Mouse (Mus musculus): ENCODE data around the gene Rpl10a.
"Not testable (repeated sequence)": the region's sequence is repeated elsewhere in the genome, so short reads cannot be mapped to it uniquely, and the experiment has no call there.

Gene Rpl10a

DNA sequence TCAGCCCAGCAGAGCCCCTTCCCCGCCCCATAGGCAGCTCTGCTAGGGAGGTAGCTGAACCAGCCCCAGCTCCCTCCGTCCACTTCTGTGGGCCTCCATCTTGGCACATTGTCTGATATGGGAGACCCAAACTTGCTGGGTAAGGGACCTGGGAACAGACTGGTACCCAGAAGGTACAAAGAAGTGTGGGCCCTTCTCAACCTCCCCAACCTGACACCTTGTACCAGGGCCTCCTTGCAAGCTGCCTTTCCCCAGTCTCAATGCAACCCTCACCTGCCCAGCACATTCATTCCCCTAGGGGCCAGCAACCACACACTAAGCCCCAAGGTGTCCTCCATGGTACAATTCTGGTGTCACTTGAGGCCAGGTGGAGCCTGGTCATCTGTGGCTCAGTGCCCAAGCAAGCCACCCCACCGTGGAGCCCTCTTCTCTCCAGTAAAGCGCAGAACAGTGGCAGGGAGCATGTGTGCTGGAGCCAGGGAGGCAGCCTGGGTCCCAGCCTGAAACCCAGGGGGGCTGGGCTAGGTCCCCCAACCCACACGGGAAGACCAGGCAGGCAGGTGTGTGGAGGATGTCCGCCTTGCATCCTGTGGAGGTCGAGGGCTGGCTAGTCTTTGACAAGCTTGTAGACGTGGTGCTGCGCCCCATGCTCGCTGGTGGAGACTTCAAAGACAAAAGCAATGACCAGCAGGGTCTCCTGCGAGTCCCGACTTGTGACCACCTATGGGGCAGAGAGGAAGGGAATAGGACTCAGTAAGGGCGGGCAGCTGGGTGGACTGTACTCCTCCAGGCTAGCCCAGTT, 4.0 kb downstream of the Rpl10a start:
- DNase-seq, result no peak

DNA sequence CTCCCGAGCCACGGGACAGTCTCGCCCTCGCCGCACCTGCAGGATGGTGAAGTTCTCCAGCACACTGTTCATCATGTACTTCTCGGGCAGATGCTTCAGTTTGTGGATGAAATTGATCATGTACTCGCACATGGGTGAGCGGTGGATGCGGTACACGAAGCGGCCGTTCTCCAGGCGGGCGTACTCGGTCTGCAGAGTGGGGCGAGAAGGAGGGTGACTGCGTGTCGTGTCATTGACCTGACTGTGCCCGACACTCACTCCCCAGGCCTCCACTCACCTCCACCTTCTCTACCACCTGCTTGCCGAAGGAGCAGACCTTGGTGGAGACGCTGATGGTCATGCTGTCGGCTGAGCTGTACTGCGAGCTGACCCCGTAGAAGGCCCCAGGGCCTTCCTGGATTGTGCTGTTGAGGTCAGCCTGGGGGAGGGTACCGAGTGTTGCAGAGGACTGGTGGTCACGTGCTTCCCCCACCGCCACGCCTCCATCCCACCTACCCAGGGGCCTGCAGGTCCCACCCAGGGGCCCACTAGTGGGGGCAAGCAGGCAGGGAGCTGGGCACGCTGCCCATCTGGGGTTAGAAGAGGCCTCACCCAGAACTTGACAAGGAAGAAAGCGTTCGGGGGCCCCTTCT, 4.8 kb downstream of the Rpl10a start:
- DNase-seq, result no peak

DNA sequence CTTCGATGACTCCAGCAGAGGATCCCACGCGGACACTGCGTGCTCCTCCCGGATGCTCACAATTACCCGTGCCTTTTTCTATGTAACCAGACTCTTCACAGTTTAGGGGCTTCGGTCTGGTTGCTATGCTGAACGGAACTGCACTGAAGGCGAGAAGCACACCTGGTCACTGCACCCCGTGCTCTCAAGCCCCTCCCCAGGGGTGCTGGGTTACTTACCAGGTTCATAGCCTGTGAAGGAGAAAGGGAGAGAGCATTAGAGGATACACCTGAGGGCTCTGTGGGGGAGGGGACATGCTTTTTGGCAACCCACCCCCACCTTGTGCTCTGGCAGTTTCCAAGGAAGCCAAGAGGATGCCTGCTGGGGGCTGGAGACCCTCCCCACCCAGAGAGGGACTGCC, 7.0 kb downstream of the Rpl10a start:
- DNase-seq, result no peak

DNA sequence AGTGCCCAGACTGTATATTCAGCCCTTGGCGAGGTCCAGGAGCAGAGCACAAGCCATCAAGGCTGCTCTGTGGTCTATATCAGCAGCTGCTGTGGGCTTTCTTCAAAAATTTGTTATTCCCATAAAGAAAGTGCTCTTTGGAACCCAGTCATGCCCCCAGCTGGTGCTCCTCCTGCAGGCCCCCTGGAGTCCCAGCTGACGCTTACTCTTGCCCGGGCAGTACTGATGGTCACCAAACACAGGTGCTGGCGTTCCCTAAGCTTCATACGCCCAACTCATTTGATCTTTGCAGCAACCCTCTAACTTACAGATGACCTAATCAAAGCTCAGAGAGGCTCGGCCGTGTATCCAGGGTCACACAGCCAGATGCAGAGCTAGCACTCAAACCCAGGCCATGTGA, 9.3 kb downstream of the Rpl10a start:
- DNase-seq, result no peak

DNA sequence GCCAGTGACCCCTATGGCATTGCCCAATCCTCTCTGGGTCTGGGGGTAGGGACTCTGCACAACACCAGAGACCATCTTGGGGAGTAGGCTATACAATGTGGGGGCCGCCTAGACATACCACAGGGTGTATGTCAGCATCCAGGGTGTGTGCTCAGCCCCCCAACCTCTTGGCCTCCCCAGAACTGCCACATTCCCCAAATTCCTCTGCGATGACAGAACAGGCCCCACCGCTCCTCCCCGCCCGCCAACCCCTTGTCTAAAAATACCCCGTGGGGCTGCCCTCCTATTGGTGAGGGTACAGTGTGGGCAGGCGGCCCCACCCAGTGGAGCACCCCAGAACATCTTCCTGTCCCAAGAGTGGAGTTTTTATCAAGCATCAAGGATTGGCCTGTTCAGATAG, 12.3 kb downstream of the Rpl10a start:
- no peak for DNase-seq

DNA sequence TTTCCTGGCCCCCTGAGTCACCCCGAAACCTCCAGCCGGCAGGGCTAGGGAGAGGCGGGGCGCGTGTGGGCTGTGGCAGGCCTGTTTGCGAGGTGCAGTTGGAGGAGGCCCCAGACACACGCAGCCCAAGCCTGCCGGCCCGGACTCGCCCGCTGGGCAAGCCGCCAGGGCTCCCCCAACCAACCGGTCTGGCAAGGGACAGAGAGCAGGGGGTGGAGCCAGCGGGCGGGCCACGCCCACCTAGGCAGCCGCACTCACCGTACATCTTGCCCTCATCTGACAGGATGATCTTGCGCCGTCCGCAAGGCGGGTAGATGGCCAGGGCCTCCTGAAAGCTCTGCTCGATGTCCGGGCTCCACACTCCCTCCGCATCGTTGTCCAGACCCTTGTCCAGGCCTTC, 12.8 kb downstream of the Rpl10a start:
- peak; percentile 34 to 39 for DNase-seq

DNA sequence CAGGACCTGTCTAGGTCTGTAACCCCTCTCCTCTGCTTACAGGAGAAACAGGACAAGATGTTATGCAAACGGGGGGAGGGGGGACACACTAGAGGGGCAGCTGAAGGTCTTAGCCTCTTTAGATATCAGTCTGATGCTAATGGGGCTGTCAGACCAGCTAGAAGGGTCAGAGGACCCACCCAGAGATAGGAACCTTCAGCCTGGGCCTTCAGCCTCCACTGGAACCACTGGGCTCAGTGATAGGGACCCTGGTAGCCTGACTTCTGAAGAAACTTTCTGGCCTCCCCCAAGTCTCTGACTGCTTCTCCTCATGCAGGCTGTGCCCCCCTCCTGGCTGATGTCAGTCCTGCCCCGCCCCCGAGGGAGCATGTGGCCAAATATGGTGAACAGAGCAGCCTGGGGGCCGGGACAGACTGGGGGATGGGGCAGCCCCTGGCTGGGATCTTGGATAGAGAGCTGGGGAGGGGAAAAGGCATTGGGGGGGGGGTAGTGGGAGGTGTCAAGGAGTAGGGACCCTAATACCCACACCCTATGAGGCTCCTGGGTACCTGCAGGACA, 15.9 kb downstream of the Rpl10a start:
- DNase-seq, result no peak

DNA sequence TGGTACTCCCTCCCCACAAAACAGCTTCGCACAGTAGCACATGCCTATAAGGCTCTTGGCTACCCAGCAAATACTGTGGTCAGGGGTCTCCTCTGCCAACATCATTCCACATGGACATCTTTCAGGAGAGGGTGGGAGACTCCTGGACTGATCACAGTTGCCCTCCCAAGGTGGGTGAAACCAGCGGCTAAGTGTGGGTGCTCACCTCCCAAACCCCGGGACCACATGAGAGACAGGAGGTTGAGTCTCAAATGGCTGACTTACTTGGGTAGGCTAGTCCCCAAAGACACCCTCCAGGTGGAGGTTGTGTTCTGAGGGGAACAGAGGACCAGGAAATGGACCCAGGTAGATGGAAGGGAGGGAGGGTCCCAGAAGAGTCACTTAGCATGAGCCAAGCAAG, 16.4 kb downstream of the Rpl10a start:
- no peak for DNase-seq

DNA sequence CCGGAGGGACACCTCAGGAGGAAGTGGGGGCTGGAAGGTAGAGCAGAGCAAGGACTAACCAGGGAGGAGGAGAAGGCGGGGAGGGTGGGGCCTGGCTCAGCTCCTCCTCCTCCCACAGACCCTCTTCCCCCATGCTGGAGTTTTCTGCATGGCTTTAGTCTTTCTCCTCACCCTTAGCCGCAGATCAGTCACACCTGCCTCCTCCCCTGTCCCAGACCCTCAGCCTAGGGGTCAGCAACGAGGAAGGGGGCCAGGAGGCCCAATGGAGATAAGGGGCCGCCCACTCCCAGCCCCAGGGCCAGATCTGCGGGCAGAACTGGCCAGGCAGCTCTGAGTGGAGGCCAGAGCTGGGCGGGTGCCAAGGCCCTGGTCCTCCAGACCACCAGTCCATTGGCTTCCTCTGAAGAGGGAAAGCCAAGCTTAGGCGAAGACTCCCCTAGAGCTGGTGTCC, 17.0 kb downstream of the Rpl10a start:
- DNase-seq, result no peak

DNA sequence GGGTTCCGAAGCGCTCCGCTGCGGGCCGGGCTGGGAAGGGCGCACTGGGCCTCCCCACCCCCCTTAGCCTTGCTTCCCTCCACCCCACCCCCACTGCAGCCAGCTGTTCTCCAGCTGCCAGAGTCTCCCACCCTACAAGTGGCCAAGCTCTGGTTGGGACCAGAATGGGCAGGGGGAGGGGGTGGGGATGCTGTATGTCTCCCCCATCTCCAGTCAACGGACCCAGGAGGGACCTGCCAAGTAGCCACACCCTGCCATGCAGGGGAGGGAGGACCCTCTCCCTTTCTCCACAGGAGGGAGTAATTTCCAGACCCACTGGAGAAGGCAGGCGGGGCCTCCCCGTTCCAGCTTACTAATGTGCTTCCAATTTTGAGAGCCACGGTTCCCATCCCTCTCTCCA, 17.6 kb downstream of the Rpl10a start:
- DNase-seq, result no peak

DNA sequence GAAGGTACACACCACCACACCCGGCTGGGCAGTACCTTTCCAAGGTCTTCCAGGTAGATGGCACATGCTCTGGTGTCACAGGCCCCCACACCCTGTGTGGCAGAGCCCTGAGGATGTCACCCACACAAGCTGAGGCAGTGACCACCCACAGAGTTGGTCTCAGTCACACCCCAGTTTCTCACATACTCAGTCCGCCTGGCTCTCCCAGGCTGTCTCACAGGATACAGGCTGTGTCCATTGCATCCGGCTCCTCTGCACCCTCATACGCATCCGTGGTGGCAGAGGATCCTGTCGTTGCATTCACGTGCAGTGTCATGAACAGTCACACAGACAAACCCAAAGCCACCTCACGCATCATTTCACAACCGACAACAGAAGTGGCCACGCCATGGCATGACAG, 19.1 kb downstream of the Rpl10a start:
- DNase-seq, result no peak

DNA sequence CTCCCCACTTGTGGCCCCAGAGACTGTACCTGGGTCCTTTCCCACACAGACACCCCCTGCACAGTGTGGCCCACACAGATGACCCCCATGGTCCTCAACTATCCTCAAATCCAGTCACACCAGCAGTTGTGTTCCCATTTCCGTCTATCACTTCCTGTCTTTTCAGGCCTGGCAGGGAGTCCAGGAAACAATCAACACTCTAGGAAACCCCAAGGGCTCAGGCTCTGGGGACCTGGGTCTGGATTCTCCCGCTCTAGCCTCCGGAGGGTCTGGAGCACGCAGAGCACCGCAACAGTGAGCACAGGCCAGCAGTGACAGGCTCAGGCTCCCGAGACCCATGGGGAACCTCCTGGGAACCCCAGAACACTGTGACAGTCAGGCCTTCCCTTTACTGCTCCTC, 19.9 kb downstream of the Rpl10a start:
- no peak for DNase-seq

DNA sequence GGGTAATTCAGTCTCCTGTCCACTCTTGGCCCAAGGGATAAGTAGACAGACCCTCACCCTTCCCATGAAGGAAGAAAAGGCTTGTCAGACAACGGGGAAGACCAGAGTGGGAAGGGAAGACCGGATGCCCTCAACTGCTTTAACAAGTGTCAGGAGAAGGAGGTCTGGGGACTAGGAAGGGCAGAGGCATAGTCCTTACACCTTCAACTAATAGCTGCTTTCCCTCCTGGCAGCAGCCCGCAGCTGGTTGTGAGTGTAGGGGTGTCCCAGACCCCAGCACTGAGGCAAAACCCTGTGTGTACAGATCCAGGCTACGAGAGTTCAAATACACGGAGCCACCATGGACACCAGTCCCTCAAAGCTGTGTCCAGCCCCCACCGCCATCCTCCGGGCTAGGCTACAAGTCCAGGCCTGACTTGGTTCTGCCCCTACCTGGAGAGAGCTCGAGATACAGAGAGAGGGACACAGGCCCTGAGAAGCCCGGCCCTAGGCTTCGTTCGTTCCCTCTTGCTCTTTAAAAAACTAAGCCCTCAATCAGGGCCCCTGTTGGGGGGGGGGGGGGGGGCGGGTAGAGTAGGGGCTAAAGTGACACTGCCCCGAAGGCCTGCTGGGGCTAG, 21.1 kb downstream of the Rpl10a start:
- no peak for DNase-seq

DNA sequence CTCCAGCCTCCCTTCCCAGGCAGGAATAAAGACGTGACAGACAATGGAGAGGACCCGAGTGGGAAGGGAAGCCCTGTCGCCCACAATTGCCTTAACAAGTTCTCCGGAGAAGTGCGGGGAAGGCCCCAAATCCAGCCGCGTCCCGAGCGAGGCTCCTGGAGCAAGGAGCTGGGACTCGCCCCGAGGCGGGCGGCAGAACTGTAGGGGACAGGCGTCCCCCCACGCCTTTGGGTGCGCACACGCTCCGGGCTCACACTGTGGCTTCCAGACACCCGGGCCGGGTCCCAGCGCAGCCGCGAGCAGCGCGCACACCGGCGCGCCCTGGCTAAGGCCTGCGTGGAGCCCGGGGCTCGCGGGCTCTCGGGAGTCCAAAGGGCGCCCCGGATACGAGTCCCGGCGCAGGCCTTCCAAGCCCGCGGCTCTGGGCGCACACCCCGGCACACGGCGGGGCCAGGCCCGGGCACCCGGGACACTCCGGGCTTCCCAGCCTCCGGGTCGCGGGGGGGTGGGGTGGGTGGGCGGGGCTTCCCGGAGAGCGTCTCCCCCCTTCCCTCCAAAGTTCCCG, 21.7 kb downstream of the Rpl10a start:
- no peak for DNase-seq

DNA sequence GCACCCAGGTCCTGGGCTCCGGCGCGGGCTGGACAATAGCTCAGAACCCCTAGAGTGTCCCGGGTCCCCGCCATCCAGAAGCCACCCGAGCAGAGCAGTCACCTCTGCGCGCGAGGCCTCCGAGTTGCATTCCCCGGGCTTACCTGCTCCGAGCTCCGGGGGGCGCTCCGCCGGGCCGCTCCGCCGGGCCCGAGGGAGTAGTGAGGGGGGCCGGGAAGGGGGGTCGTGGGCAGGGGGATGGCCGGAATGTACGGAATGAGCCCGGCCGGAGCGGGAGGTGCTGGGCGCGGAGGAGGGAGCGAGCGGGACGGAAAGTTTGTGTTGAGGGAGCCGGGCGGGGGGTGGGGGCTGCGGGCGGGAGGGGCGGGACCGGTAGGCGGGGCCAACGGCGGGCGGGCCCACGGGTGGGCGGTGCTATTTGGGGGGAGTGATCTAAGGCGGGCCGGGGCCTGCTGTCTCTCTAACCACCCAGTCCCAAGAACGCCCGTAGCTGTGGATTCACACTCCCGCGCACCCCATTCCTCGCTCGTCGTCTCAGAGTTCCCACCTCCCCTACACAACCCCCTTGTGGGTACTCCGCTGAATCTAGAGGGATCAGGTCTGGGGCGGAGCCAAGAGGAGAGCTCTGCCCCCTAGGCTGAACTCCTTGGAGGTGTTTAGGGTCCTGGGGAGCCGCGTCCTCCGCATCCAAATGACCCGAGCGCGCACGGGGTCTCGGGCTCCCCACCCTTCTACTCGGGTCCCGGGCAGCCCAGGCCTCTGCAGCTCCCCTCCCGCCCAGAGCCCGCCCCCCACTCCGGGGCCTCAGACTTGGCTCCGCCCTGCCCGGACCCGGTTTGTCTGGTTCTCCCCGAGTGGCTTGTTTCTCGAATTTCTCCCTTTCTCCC, 22.4 kb downstream of the Rpl10a start, which contains the start of gene Tead3:
Gene Tead3, minus strand, starts transcription at position 352 of the 887 bp plus-strand sequence.
- DNase-seq, result peak; percentile 23 to 40

DNA sequence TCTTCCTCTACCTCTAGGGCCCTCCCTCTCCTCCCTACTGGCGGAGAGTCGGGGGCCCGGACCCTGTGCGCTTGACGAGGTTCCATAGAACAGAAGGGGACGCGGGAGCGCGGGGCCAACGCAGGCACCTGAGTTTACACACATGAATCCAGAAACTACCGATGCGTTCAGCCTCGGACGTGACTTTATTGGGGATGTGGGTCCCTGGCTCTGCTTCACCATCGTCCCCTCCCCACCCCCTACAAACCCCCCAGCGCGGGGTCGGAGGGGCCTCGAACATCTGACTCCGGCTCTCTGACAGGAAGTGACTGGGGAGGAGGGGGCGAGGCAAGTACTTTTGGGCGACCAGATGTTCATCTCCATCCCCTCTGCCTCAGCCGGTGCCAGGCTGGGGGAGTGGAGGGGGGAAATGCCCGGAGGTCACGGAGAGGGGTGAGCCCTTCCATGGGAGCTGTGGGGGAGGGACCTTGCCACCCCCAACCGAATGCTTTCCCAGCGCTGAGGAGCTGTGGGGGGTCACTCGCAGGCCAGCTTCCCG, 23.2 kb downstream of the Rpl10a start:
- no peak for DNase-seq

DNA sequence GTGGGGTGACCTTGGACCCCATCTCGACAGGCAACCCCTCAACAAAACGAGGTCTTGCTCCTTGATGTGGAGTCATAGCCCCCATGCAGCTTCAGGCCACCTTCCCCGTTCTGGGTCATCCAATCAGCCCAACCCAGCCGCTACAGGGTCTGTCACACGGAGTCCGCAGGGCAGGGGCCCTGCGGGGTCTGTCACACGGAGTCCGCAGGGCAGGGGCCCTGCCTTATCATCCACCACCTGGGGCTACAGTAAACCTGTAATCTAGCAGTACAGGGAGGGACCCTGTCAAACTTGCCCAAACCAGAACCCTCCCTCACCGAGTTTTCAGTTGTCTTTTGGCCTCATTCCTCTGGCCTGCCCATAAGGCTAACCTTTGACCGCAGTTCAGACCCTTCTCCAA, 23.7 kb downstream of the Rpl10a start:
- no peak for DNase-seq

DNA sequence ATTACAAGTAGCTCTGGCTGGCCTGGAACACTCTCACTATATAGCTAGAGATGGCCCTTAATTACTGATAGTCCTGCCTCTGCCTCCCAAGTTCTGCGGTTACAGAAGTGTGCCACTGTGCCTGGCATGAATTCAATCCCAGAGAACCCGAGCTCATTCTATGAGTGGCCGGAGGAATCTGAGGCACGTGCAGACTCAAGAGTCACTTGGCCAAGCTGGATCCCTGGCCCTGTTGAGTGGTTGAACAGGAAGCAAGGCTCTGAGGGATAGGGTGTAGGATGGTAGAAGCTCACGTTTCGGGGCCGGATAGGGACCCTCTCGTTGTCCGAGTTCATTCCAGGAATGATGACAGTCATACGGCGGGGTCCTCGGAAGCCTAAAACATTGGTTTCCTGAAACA, 27.6 kb downstream of the Rpl10a start:
- no peak for DNase-seq

DNA sequence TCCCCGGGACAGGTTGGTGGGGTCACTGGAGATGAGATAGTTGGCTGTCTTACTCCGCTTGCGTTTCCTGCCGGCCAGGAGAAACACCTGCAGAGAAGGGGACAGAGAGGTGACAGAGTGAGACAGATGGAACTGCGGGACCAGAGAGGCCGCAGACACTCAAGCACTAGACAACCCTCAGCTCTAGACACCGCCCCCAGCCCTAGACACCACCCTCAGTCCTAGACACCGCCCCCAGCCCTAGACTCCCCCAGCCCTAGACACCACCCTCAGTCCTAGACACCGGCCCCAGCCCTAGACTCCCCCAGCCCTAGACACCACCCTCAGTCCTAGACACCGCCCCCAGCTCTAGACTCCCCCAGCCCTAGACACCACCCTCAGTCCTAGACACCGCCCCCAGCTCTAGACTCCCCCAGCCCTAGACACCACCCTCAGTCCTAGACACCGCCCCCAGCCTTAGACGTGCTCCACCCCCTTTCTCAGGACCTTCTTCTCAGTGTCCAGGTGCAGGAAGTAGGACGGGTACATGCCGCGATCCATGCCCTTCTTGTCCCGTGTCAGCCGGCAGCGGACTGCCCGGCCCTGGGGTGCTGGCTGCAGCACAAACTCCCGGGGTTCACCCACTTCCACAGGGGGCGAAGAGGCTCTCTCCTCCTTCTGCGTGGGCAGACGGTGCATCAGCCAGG, 30.4 kb downstream of the Rpl10a start:
- DNase-seq, result not testable (repeated sequence)

DNA sequence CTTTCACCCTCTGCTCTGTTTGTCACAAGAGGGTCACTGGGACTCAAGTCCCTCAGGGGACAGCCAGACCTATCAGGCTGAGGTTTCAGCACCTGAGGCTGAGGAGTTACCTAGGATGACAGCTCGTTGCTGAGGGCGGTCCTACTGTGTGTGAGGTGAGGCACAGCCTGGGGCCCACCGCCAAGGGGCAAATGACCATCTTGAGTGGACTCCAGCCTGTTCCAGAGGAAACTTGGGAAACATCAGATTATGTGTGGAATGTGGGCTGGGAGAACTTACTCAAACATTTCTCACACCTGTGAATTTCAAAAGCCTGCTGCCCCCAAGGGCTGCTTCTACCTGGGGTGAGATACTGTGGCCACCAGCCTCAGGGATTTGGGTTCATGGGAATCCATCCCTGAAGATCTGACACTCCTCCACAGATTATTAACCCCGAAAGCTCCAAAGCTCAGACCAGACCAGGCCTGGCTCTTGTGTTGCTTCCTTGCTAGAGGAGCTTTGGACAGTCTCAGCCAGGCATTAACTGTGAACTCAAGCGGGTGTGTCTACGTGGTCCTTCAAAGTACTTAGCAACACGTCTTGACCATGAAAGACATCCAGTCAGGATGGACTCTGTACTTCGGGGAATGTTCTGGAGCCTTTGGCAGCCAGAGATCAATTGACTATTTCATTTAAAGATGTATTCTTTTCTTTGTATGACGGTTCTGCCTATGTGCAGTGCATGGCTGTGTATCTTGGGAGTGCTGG, 32.4 kb downstream of the Rpl10a start:
- no peak for DNase-seq
